Mouse (Mus musculus) liver, embryonic 14 days (tissue): ENCODE measurements around the gene Atf4. TPM values are rescaled to one million over a fixed set of nuclear protein-coding genes. Genes with fewer than 3 reads are reported as not detected.

Experiments used
- polyA plus RNA-seq: library from polyadenylated mRNA; depleted of rRNA; stranded (reverse); fragments of >200 nt; gene quantifications from 2 replicates; pipeline ENCODE4 v1.2.3, GENCODE M21; 2012; rRNA removed

Gene Atf4
- 243 and 248 TPM in 2 replicates for polyA plus RNA-seq

GRCm38 (mm10) chr15:80254847-80255645, at the start of gene Atf4:
TSS of gene Atf4 (plus strand) at chr15:80255184.

GRCm38 (mm10) chr15:80233733-80234509, 21.1 kb upstream of the Atf4 start, which contains the start of gene Mief1:
TSS of gene Mief1 (plus strand) at chr15:80234018.

GRCm38 (mm10) chr15:80235535-80235934, 19.4 kb upstream of the Atf4 start, which contains the start of gene AC140267.1:
TSS of gene AC140267.1 (plus strand) at chr15:80235835.

GRCm38 (mm10) chr15:80263610-80264575, 8.9 kb downstream of the Atf4 start, which contains the start of gene Rps19bp1:
TSS of gene Rps19bp1 (minus strand) at chr15:80264315.

GRCm38 (mm10) chr15:80286851-80287415, 31.9 kb downstream of the Atf4 start, which contains the start of gene Cacna1i:
TSS of gene Cacna1i (plus strand) at chr15:80287238.

Other genes starting within 250 kb of the Atf4 start
- gene Pdgfb, start 240.2 kb upstream of the Atf4 start, polyA plus RNA-seq = 1.4 TPM in 2 replicates
- 9.7 and 10.5 TPM in 2 replicates for gene Syngr1, start 163.8 kb upstream of the Atf4 start, polyA plus RNA-seq
- gene Rpl3, start 163.3 kb upstream of the Atf4 start, polyA plus RNA-seq = 790 and 855 TPM in 2 replicates
- 11.2 and 11.4 TPM in 2 replicates for gene Tab1, start 122.1 kb upstream of the Atf4 start, polyA plus RNA-seq
- gene Mgat3, start 81.5 kb upstream of the Atf4 start, polyA plus RNA-seq = 0.92 and 0.95 TPM in 2 replicates
- gene Mief1, start 21.2 kb upstream of the Atf4 start, polyA plus RNA-seq = 4.7 and 5.6 TPM in 2 replicates
- not detected in 2 replicates for gene AC140267.1, start 19.3 kb upstream of the Atf4 start, polyA plus RNA-seq
- 23.9 and 25.3 TPM in 2 replicates for gene Rps19bp1, start 9.1 kb downstream of the Atf4 start, polyA plus RNA-seq
- 0.01 TPM in 2 replicates for gene Cacna1i, start 32.1 kb downstream of the Atf4 start, polyA plus RNA-seq